Mouse (Mus musculus) embryonic facial prominence, embryonic 10.5 days (tissue): ENCODE results near the gene Cpne9. TPM values are rescaled to one million over a fixed set of nuclear protein-coding genes. Genes with fewer than 3 reads are reported as not detected.

Experiments used
- DNase-seq: peaks from one replicate; pipeline ENCODE4 v3.0.0-alpha.2; 2017; ENCODE audit warnings: low spot score
- H3K27ac ChIP-seq: fragments of 300-500 bp; sonication (generic); replicated peaks from 2 replicates; pipeline ENCODE4 v1.5.1; 2016; ENCODE audit warnings: mild to moderate bottlenecking
- H3K27me3 ChIP-seq: fragments of 300-500 bp; sonication (generic); replicated peaks from 2 replicates; pipeline ENCODE4 v1.6.1; 2016; ENCODE audit warnings: low read depth, mild to moderate bottlenecking; ENCODE audit not compliant: poor library complexity, severe bottlenecking
- H3K36me3 ChIP-seq: fragments of 300-500 bp; sonication (generic); replicated peaks from 2 replicates; pipeline ENCODE4 v1.6.1; 2016; ENCODE audit warnings: mild to moderate bottlenecking, moderate library complexity
- H3K4me1 ChIP-seq: fragments of 300-500 bp; sonication (generic); 2 replicates; pipeline ENCODE4 v1.6.1; 2016
- H3K4me3 ChIP-seq: fragments of 300-500 bp; sonication (generic); 2 replicates; pipeline ENCODE4 v1.5.1; 2016; ENCODE audit warnings: mild to moderate bottlenecking, moderate library complexity
- H3K9me3 ChIP-seq: fragments of 300-500 bp; sonication (generic); 2 replicates; pipeline ENCODE4 v1.6.1; 2016; ENCODE audit warnings: mild to moderate bottlenecking
- WGBS: fragments of 180-500 bp; shearing (Covaris S2); methylation state at CpG from one replicate; pipeline ENCODE4 v1.1.7; 2016; 5-methylcytosine and 5-hydroxymethylcytosine counted together
- polyA plus RNA-seq: library from polyadenylated mRNA; unstranded; fragments of >200 nt; fragmentation: Nextera tagmentation; extraction: Ambion mirVana; gene quantifications from 2 replicates; pipeline ENCODE4 v1.2.1, GENCODE M21; 2016

Gene Cpne9
- polyA plus RNA-seq, 1 experiment from 2014 or later, result 0.04 TPM

DNA sequence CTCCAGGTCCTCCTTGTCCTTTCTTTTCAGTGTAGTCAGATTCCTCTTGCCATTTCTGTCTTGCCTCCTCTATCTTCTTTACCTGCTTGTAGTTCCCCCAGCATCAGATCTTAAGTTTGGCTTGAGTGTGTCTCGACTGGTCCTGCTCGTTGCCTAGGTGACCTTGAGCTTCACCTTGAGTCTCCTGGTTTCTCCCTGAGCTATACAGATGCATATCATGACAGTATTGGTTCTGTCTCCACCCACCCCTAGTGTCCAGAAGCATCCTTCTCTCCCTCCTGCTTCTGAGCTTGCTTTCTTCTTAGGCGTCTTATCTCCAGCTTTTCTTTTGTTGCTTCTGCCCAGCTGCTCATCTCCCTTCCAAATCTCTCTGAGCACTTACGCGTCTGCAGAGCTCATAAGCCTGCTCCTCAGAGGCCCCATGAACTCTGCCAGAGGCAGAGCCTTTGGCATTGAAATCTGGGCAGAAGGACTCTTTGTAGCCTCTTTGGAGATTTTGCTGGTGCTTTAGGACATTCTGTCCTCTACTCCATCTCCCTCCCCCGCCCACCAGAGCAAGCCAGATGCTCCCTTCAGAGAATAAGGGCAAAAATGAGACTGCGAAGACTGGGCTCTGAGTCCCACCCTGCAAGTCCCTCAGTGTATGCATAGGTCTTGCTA is 15.0 kb upstream of the Cpne9 start:
- Histone ChIP-seq H3K27ac (no peak overlapping the region), H3K9me3 (no peaks in the 10 kb centered on the region), H3K27me3 (no peaks in the 10 kb centered on the region), H3K4me3 (no peak overlapping the region), H3K4me1 (no peaks in the 10 kb centered on the region), H3K36me3 (peaks cover 99% of the 10 kb centered on the region)
- 89% methylated on average over 7 of the region's 7 CpGs for WGBS
- DNase-seq, result no peak

DNA sequence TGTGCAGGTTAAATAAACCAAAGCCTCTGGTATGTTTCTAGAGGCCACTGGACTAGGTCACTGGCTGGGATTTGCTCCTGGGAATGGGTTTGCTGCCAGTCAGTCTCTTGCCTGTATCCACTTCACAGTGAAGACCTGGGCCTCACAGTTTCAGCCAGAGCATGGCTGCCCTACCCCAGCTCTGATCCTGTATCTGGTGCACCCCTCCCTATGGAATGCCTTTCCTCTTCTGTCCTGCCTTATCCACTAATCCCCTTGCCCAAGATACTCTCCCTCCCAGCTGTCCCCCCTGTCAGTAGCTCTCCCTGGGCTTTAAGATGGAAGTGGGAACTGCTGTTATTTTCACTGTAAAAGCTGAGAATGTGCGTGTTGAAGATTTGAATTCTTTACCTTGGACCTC is 14.1 kb upstream of the Cpne9 start:
- no peak for DNase-seq
- no peaks in the 10 kb centered on the region for H3K4me1 ChIP-seq
- H3K4me3 ChIP-seq, result no peak overlapping the region
- H3K36me3 ChIP-seq, result peaks cover 99% of the 10 kb centered on the region
- H3K27me3 ChIP-seq, result no peaks in the 10 kb centered on the region
- no peak overlapping the region for H3K27ac ChIP-seq
- WGBS, result 87% methylated on average over 1 of the region's 1 CpGs
- H3K9me3 ChIP-seq, result no peaks in the 10 kb centered on the region

DNA sequence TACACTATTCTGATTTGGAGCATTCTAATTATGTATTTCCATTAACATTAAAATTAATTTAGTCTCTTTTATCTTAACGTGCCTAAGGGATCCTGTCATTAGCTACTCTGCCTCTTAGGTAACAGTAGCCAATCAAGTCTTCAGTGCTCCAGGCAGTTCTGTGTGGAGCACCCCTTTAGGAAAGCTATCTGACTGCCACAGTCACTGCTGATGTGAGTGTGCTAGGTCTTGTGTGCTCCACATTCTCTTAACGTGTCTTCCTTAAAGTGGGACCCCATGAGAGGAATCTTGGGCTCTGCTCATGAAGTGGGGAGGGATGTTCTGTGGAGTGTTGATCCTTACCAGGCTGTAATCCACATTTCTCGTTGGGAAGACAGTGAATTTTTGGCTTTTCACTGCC is 9.7 kb upstream of the Cpne9 start:
- Histone ChIP-seq H3K27ac (no peak overlapping the region), H3K27me3 (no peaks in the 10 kb centered on the region), H3K36me3 (peaks cover 97% of the 10 kb centered on the region), H3K4me3 (no peak overlapping the region), H3K9me3 (no peaks in the 10 kb centered on the region), H3K4me1 (no peaks in the 10 kb centered on the region)
- no peak for DNase-seq
- 79% methylated on average over 3 of the region's 3 CpGs for WGBS

DNA sequence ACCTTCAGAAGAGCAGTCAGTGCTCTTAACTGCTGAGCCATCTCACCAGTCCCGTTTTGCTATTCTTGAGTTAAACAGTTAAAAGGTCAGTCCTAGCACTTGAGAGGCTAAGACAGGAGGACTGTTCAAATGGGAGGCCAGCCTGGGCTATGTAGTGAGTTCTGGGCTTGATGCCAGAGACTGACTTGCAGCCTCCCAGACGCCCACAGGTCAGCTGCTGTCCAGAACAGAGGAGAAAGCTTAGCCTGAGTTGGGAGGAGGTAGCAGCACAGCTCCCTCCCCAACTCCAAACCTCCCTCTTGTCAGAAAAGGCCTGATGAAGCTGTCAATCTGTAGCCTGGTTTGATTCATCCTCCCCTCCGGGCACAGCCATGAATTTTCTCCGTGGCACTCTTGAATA is 5.3 kb upstream of the Cpne9 start:
- H3K27ac ChIP-seq, result no peak overlapping the region
- peaks cover 71% of the 10 kb centered on the region for H3K36me3 ChIP-seq
- peaks cover 13% of the 10 kb centered on the region for H3K27me3 ChIP-seq
- no peaks in the 10 kb centered on the region for H3K9me3 ChIP-seq
- 72% methylated on average over 4 of the region's 4 CpGs for WGBS
- DNase-seq, result no peak
- peaks cover under 1% of the 10 kb centered on the region; the same call in 1 of the 2 replicates for H3K4me1 ChIP-seq
- no peak overlapping the region for H3K4me3 ChIP-seq

DNA sequence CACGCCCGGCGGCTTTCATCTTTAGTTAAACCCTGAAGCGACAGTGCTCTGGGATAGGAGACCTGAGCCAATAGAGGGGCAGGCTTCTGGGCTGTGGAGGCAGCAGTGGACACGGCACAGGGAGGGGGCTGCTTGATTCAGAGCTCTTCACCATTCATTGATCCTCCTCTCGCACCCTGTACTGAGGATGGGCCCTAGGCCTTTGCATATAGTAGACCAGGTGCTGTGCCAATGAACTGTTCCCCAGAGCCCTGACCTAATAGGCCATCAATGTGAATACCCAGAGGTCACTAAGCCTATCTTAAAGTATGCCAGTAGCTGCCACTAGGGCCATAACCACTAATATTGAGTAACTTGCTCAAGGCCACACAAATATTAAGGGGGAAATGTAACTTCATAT is 431 bp upstream of the Cpne9 start:
- Histone ChIP-seq H3K27me3 (peaks cover 57% of the 10 kb centered on the region), H3K9me3 (no peaks in the 10 kb centered on the region), H3K36me3 (peaks cover 26% of the 10 kb centered on the region), H3K4me1 (peaks cover 18% of the 10 kb centered on the region), H3K27ac (no peak overlapping the region), H3K4me3 (no peak overlapping the region)
- WGBS, result 63% methylated on average over 6 of the region's 6 CpGs
- DNase-seq, result no peak

DNA sequence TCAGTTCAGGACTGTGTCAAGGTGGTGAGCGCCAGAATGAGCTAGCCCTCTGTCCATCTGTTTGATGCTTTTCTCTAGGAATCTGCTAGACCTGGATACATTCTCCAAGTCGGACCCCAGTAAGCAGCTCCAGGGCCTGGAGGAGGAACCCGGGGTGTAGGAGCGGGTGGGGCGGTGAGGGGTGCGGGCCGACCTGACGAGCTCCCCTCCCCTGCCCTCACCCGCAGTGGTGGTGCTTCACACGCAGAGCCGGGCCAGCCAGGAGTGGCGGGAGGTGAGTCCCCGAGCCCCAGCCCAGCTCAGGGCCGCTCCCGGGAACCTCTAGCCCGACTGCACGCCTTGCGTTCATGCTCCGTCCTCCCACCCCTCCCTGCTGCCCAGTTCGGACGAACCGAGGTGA is 862 bp downstream of the Cpne9 start:
- peak; percentile 14 for DNase-seq
- Histone ChIP-seq H3K36me3 (peaks cover 13% of the 10 kb centered on the region), H3K4me1 (peaks cover 18% of the 10 kb centered on the region), H3K27ac (no peak overlapping the region), H3K9me3 (no peaks in the 10 kb centered on the region), H3K27me3 (peaks cover 57% of the 10 kb centered on the region), H3K4me3 (peak overlapping the region; percentile 40)
- 1% methylated on average over 22 of the region's 22 CpGs for WGBS

DNA sequence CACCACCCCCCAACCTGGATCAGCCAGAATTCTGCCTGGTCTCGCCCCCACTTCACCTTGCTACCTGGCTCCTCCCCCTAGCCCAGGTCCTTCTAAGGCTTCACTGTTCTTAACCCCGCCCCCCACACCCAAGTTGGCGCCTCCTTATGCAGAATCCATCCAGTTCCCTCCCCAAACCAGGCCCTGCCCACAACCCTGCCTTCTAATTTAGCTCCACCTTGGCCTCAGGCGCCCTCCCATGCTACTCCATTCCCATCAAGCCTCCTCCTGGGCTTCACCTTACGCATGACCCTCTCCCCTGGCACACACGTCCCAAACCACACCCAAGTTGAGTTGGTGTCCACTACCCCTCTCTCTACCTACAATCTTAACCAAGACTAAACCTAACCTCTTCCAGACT is 1.4 kb downstream of the Cpne9 start:
- H3K27ac ChIP-seq, result no peak overlapping the region
- peak overlapping the region; percentile 40 for H3K4me3 ChIP-seq
- H3K27me3 ChIP-seq, result peaks cover 57% of the 10 kb centered on the region
- DNase-seq, result no peak
- H3K36me3 ChIP-seq, result peaks cover 8% of the 10 kb centered on the region
- 4% methylated on average over 6 of the region's 6 CpGs for WGBS
- peaks cover 18% of the 10 kb centered on the region for H3K4me1 ChIP-seq
- H3K9me3 ChIP-seq, result no peaks in the 10 kb centered on the region

DNA sequence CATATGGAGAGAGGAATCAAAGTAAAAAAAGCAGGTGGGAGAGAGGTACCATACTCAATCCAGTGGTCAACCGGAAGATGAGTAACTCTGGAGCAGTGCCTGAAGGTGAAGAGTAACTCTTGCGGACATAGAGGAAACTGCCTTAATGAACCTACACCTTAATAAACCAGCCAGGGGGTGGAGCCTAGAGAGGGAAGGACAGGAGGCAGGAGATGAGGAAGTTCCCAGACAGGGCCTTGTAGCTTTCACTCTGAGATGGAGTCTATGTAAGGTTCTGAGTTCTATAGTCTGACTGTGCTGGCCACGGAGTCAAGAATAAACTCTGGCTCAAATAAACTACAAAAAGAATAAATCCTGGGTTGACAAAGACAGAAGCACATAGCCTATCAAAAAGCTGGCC is 2.8 kb downstream of the Cpne9 start:
- DNase-seq, result no peak
- Histone ChIP-seq H3K36me3 (peaks cover 5% of the 10 kb centered on the region), H3K27me3 (peaks cover 57% of the 10 kb centered on the region), H3K4me3 (no peak overlapping the region), H3K9me3 (no peaks in the 10 kb centered on the region), H3K27ac (no peak overlapping the region), H3K4me1 (peaks cover 18% of the 10 kb centered on the region)
- WGBS, result 81% methylated on average over 3 of the region's 3 CpGs

DNA sequence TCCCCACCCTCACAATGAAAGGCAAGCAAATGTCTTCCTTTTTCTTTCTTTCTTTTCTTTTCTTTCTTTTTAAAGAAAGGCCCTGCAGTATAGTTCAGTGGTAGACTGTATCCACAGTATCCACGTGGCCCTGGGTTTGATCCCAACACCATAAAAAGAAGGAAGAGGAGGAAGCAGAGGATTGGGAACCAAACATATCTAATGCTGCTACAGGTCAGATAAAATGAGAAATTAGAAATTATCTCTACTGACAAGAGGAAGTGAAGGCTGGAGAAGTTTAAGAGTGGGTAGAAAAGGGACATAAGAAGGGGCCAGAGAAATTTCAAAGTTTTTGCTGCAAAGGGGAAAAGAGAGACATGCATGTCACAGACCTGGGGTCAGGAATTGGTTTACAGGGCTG is 4.2 kb downstream of the Cpne9 start:
- H3K27ac ChIP-seq, result no peak overlapping the region
- H3K36me3 ChIP-seq, result no peaks in the 10 kb centered on the region
- no peaks in the 10 kb centered on the region for H3K9me3 ChIP-seq
- no peak overlapping the region for H3K4me3 ChIP-seq
- no peak for DNase-seq
- 85% methylated on average over 1 of the region's 1 CpGs for WGBS
- H3K4me1 ChIP-seq, result peaks cover 18% of the 10 kb centered on the region
- H3K27me3 ChIP-seq, result peaks cover 50% of the 10 kb centered on the region

DNA sequence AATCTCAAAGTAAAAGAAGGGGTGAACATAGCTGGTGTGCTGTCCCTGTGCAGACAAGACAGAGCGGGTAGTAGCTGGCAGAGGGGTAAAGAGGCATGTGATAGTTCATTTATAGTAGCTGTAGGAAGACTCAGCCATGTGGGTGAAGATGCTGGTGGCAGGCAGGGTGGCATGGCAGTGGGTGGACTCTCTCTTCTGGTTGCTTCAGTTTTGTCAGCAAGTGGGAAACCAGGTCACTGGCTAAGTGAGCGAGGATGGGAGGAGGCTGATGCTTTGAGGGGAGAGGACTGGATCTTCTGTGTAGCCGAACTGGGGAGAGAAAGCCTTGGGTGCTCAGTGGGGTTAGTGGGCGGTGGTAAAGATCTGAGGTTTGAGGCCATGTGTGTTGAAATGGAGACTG is 5.1 kb downstream of the Cpne9 start:
- no peaks in the 10 kb centered on the region for H3K9me3 ChIP-seq
- DNase-seq, result no peak
- no peak overlapping the region for H3K4me3 ChIP-seq
- no peak overlapping the region for H3K27ac ChIP-seq
- peaks cover 14% of the 10 kb centered on the region for H3K4me1 ChIP-seq
- H3K27me3 ChIP-seq, result peaks cover 41% of the 10 kb centered on the region
- WGBS, result 68% methylated on average over 4 of the region's 4 CpGs
- H3K36me3 ChIP-seq, result no peaks in the 10 kb centered on the region

DNA sequence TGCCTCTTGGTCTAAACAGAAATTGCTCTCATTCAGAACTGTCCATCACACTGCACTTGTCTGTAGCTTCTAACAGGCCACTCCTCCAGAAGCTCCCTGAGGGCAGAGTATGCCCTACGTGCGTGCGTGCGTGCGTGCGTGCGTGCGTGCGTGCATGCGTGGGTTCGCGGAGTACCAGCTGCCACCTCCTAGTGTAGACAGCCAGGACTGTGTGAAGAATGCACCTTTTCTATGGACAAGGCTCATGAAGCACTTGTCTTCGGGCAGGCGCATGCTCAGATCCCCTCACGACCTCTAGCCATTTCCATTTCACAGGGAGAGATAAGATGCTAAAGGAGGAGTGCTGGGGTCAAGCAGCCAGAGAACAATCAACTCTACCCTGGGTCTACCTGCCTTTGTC is 7.2 kb downstream of the Cpne9 start:
- no peak overlapping the region for H3K27ac ChIP-seq
- H3K9me3 ChIP-seq, result no peaks in the 10 kb centered on the region
- no peak for DNase-seq
- WGBS, result 90% methylated on average over 15 of the region's 15 CpGs
- peaks cover 19% of the 10 kb centered on the region for H3K27me3 ChIP-seq
- H3K4me1 ChIP-seq, result no peaks in the 10 kb centered on the region
- H3K4me3 ChIP-seq, result no peak overlapping the region
- no peaks in the 10 kb centered on the region for H3K36me3 ChIP-seq

DNA sequence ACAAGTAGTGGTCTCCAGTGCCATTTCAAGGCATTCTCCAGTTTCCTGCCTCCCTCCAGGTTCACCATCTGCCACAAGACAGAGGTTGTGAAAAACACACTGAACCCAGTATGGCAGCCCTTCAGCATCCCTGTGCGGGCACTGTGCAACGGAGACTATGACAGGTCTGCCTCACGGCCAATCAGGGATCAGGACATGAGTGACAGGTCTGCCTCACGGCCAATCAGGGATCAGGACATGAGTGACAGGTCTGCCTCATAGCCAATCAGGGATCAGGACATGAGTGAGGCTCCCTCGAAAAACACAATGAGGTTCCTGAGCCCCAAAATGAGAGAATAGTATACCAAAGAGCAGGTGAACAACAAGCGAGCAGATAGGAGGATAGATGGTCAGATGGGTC is 8.2 kb downstream of the Cpne9 start:
- DNase-seq, result no peak
- H3K27ac ChIP-seq, result no peak overlapping the region
- 64% methylated on average over 6 of the region's 6 CpGs for WGBS
- H3K36me3 ChIP-seq, result no peaks in the 10 kb centered on the region
- H3K4me3 ChIP-seq, result no peak overlapping the region
- H3K4me1 ChIP-seq, result no peaks in the 10 kb centered on the region
- H3K9me3 ChIP-seq, result no peaks in the 10 kb centered on the region
- peaks cover 9% of the 10 kb centered on the region for H3K27me3 ChIP-seq

DNA sequence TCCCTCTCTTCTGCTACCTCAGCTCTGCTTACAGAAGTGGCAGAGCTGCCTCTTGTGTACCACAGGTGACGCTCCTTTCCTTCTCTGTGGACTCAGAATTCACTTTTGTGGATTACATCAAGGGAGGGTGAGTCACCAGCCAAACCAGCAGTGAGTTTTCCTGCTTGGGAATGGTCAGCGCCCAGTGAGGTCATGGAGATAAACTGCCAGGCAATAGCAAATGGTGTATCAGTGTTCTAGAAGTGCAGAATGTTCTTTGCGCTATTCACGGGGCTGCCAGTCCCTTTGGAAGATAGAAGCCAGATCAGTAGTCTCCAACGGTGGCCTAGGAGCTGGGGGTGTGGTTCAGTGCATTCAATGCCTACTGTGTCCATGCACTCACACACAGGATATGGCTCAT is 10.8 kb downstream of the Cpne9 start:
- no peaks in the 10 kb centered on the region for H3K9me3 ChIP-seq
- WGBS, result 74% methylated on average over 5 of the region's 5 CpGs
- no peak overlapping the region for H3K27ac ChIP-seq
- no peaks in the 10 kb centered on the region for H3K4me1 ChIP-seq
- H3K4me3 ChIP-seq, result no peak overlapping the region
- H3K27me3 ChIP-seq, result no peaks in the 10 kb centered on the region
- no peaks in the 10 kb centered on the region for H3K36me3 ChIP-seq
- no peak for DNase-seq
